Mouse (Mus musculus) C2C12 (cell line): ENCODE results near the gene Klhdc9. TPM values are rescaled to one million over a fixed set of nuclear protein-coding genes. Genes with fewer than 3 reads are reported as not detected.

Experiments used
- H3K27me3 ChIP-seq: one replicate; pipeline ENCODE4 v1.6.1; 2011; ENCODE audit not compliant: control insufficient read depth, insufficient read depth, insufficient read length
- H3K36me3 ChIP-seq: one replicate; pipeline ENCODE4 v1.6.1; 2011; ENCODE audit not compliant: control insufficient read depth, insufficient read depth
- H3K4me3 ChIP-seq: one replicate; pipeline ENCODE4 v1.5.1; 2011; ENCODE audit warnings: mild to moderate bottlenecking, control low read depth; ENCODE audit not compliant: poor library complexity, insufficient read depth, severe bottlenecking
- H3K79me2 ChIP-seq: one replicate; pipeline ENCODE4 v1.6.1; 2011; ENCODE audit not compliant: control insufficient read depth, insufficient read depth
- H3K79me3 ChIP-seq: one replicate; pipeline ENCODE4 v1.6.1; 2011; ENCODE audit warnings: low read depth, control low read depth
- H3ac ChIP-seq: one replicate; pipeline ENCODE3; 2011; ENCODE audit warnings: low read depth; ENCODE audit not compliant: control insufficient read depth, insufficient read length
- CEBPB ChIP-seq: IDR thresholded peaks from one replicate; pipeline ENCODE4 v1.6.1; 2011; ENCODE audit warnings: low read depth, mild to moderate bottlenecking, control low read depth, moderate library complexity
- CTCF ChIP-seq: IDR thresholded peaks from one replicate; pipeline ENCODE4 v1.5.1; 2011; ENCODE audit not compliant: control insufficient read depth, insufficient read depth, insufficient read length
- FOSL1 ChIP-seq: IDR thresholded peaks from one replicate; pipeline ENCODE4 v1.8.0; 2011; ENCODE audit warnings: mild to moderate bottlenecking, low read length; ENCODE audit not compliant: poor library complexity, insufficient read depth, severe bottlenecking
- MAX ChIP-seq: IDR thresholded peaks from one replicate; pipeline ENCODE4 v1.6.1; 2011; ENCODE audit warnings: mild to moderate bottlenecking, control low read depth
- MYOD1 ChIP-seq: IDR thresholded peaks from one replicate; pipeline ENCODE4 v1.6.1; 2011; ENCODE audit warnings: low read depth; ENCODE audit not compliant: control insufficient read depth, insufficient read length
- MYOG ChIP-seq: IDR thresholded peaks from one replicate; pipeline ENCODE4 v1.6.1; 2011; ENCODE audit not compliant: control insufficient read depth, insufficient read length; ENCODE audit errors: extremely low read depth
- USF1 ChIP-seq: IDR thresholded peaks from one replicate; pipeline ENCODE4 v1.6.1; 2011; ENCODE audit warnings: low read depth, mild to moderate bottlenecking, control low read depth, moderate library complexity
- polyA plus RNA-seq: library from polyadenylated mRNA; unstranded; fragments of >200 nt; fragmentation: generic; extraction: Trizol; gene quantifications from one replicate; pipeline ENCODE4 v1.2.1, GENCODE M21; 2012; ENCODE audit warnings: missing spikeins

Klhdc9 gene
- polyA plus RNA-seq, 1 experiment: 0.05 TPM

GRCm38 (mm10) chr1:171361106-171362103 is 807 bp upstream of the Klhdc9 start:
- Histone ChIP-seq H3K27me3 (no peaks in the 10 kb centered on the region), H3ac (no peak overlapping the region), H3K79me2 (peaks cover 4% of the 10 kb centered on the region), H3K79me3 (no peaks in the 10 kb centered on the region), H3K4me3 (no peak overlapping the region), H3K36me3 (peaks cover 27% of the 10 kb centered on the region)
- TF ChIP-seq MAX: no peak
- TF ChIP-seq MYOD1: no peak
- TF ChIP-seq USF1: no peak
- TF ChIP-seq FOSL1: no peak

GRCm38 (mm10) chr1:171360253-171360652 is 345 bp downstream of the Klhdc9 start:
- peaks cover 15% of the 10 kb centered on the region for H3K79me2 ChIP-seq
- no peak overlapping the region for H3ac ChIP-seq
- peaks cover 30% of the 10 kb centered on the region for H3K36me3 ChIP-seq
- H3K4me3 ChIP-seq: no peak overlapping the region
- TF ChIP-seq USF1: no peak
- no peak for TF ChIP-seq CEBPB
- no peak for TF ChIP-seq CTCF
- TF ChIP-seq FOSL1: no peak
- TF ChIP-seq MYOG: no peak
- TF ChIP-seq MAX: no peak
- TF ChIP-seq MYOD1: no peak
- H3K27me3 ChIP-seq: no peaks in the 10 kb centered on the region
- peaks cover 2% of the 10 kb centered on the region for H3K79me3 ChIP-seq

GRCm38 (mm10) chr1:171358421-171358820 is 2.2 kb downstream of the Klhdc9 start:
- no peak for TF ChIP-seq MAX
- no peak for TF ChIP-seq FOSL1
- TF ChIP-seq MYOD1: no peak
- Histone ChIP-seq H3K36me3 (peaks cover 30% of the 10 kb centered on the region), H3K79me2 (peaks cover 32% of the 10 kb centered on the region), H3ac (no peak overlapping the region), H3K79me3 (peaks cover 14% of the 10 kb centered on the region), H3K27me3 (no peaks in the 10 kb centered on the region), H3K4me3 (no peak overlapping the region)

GRCm38 (mm10) chr1:171356814-171357213 is 3.8 kb downstream of the Klhdc9 start:
- TF ChIP-seq MYOG (no peak), CEBPB (no peak), USF1 (no peak), MYOD1 (no peak), FOSL1 (no peak), MAX (no peak), CTCF (no peak)
- Histone ChIP-seq H3K4me3 (no peak overlapping the region), H3K27me3 (no peaks in the 10 kb centered on the region), H3K79me3 (peaks cover 30% of the 10 kb centered on the region), H3ac (no peak overlapping the region), H3K36me3 (peaks cover 30% of the 10 kb centered on the region), H3K79me2 (peaks cover 48% of the 10 kb centered on the region)

- TF ChIP-seq MAX (no peak), CTCF (peak; percentile 25)
Observed at GRCm38 (mm10) chr1:171355812-171356340, 4.7 kb downstream of the Klhdc9 start.

GRCm38 (mm10) chr1:171349210-171349609 is 11.4 kb downstream of the Klhdc9 start:
- Histone ChIP-seq H3K36me3 (no peaks in the 10 kb centered on the region), H3K4me3 (no peak overlapping the region), H3ac (no peak overlapping the region), H3K27me3 (no peaks in the 10 kb centered on the region), H3K79me3 (peaks cover 80% of the 10 kb centered on the region), H3K79me2 (peaks cover 99% of the 10 kb centered on the region)
- TF ChIP-seq USF1 (no peak), CTCF (no peak), FOSL1 (no peak), MAX (no peak), MYOG (no peak), CEBPB (no peak), MYOD1 (no peak)

More at GRCm38 (mm10) chr1:171355812-171356340, 4.7 kb downstream of the Klhdc9 start:
- no peak overlapping the region for H3ac ChIP-seq
- H3K36me3 ChIP-seq: peaks cover 30% of the 10 kb centered on the region
- H3K4me3 ChIP-seq: no peak overlapping the region
- H3K79me2 ChIP-seq: peaks cover 58% of the 10 kb centered on the region
- H3K27me3 ChIP-seq: no peaks in the 10 kb centered on the region
- H3K79me3 ChIP-seq: peaks cover 39% of the 10 kb centered on the region
